Mouse (Mus musculus) E14TG2a.4 (cell line): ENCODE data around the gene Ankrd33.
"Not testable (repeated sequence)": the region's sequence is repeated elsewhere in the genome, so short reads cannot be mapped to it uniquely, and the experiment has no call there.

Experiments
- H3K27me3 ChIP-seq: 2 replicates; pipeline ENCODE4 v1.6.1; 2014; ENCODE audit warnings: low read length, control low read depth; ENCODE audit not compliant: insufficient read depth
- H3K36me3 ChIP-seq: 2 replicates; pipeline ENCODE4 v1.6.1; 2014; ENCODE audit warnings: low read length, control low read depth; ENCODE audit not compliant: insufficient read depth
- H3K4me1 ChIP-seq: replicated peaks from 2 replicates; pipeline ENCODE4 v1.6.1; 2014; ENCODE audit warnings: low read depth, low read length, control low read depth
- H3K4me3 ChIP-seq: replicated peaks from 2 replicates; pipeline ENCODE4 v1.5.1; 2014; ENCODE audit warnings: mild to moderate bottlenecking, low read length
- H3K9me3 ChIP-seq: 2 replicates; pipeline ENCODE4 v1.6.1; 2014; ENCODE audit warnings: low read length, control low read depth
- CTCF ChIP-seq: conservative IDR thresholded peaks from 2 replicates; pipeline ENCODE4 v1.5.1; 2014; ENCODE audit warnings: low read length
- NANOG ChIP-seq: IDR thresholded peaks from 2 replicates; pipeline ENCODE4 v1.6.1; 2014; ENCODE audit warnings: borderline replicate concordance, low read length, mixed read lengths
- POU5F1 ChIP-seq: IDR thresholded peaks from 2 replicates; pipeline ENCODE4 v1.6.1; 2014; ENCODE audit warnings: low read length, borderline replicate concordance

Ankrd33 gene

GRCm38 (mm10) chr15:101106011-101106410, 9.5 kb upstream of the Ankrd33 start:
- no peak for TF ChIP-seq CTCF

GRCm38 (mm10) chr15:101107906-101108671, 7.5 kb upstream of the Ankrd33 start:
- peaks cover 26% of the 10 kb centered on the region for H3K9me3 ChIP-seq
- no peak overlapping the region for H3K4me3 ChIP-seq
- TF ChIP-seq POU5F1 (no peak), CTCF (no peak), NANOG (no peak)
- H3K4me1 ChIP-seq: peaks cover 30% of the 10 kb centered on the region
- no peaks in the 10 kb centered on the region for H3K36me3 ChIP-seq
- no peaks in the 10 kb centered on the region for H3K27me3 ChIP-seq

More at GRCm38 (mm10) chr15:101106011-101106410, 9.5 kb upstream of the Ankrd33 start:
- Histone ChIP-seq H3K27me3 (no peaks in the 10 kb centered on the region), H3K4me3 (no peak overlapping the region), H3K36me3 (no peaks in the 10 kb centered on the region), H3K9me3 (peaks cover 26% of the 10 kb centered on the region), H3K4me1 (peaks cover 42% of the 10 kb centered on the region)

- Histone ChIP-seq H3K4me3 (no peak overlapping the region), H3K4me1 (peaks cover 8% of the 10 kb centered on the region), H3K9me3 (peaks cover 17% of the 10 kb centered on the region), H3K36me3 (no peaks in the 10 kb centered on the region), H3K27me3 (no peaks in the 10 kb centered on the region; the same call in 1 of the 2 replicates)
- TF ChIP-seq NANOG (no peak), POU5F1 (no peak), CTCF (no peak)
These were observed 2.4 kb upstream of the Ankrd33 start for GRCm38 (mm10) chr15:101113176-101113575.

GRCm38 (mm10) chr15:101113778-101114177, 1.8 kb upstream of the Ankrd33 start:
- H3K36me3 ChIP-seq, H3K4me3 ChIP-seq, H3K27me3 ChIP-seq: not testable (repeated sequence)
- peak; percentile 21; the same call in 1 of the 2 replicates for TF ChIP-seq CTCF
- H3K9me3 ChIP-seq: peaks cover 11% of the 10 kb centered on the region; the same call in 1 of the 2 replicates
- peaks cover 12% of the 10 kb centered on the region for H3K4me1 ChIP-seq

GRCm38 (mm10) chr15:101118399-101119125, 3.0 kb downstream of the Ankrd33 start:
- Histone ChIP-seq H3K4me1 (peaks cover 36% of the 10 kb centered on the region), H3K9me3 (peaks cover 4% of the 10 kb centered on the region; the same call in 1 of the 2 replicates), H3K36me3 (no peaks in the 10 kb centered on the region), H3K27me3 (peaks cover 14% of the 10 kb centered on the region), H3K4me3 (peak overlapping the region; percentile 48)
- TF ChIP-seq CTCF (peak; percentile 60), NANOG (no peak)

- peaks cover 7% of the 10 kb centered on the region for H3K9me3 ChIP-seq
- H3K36me3 ChIP-seq: no peaks in the 10 kb centered on the region
- no peak for TF ChIP-seq CTCF
- TF ChIP-seq POU5F1: no peak
- no peak for TF ChIP-seq NANOG
- no peak overlapping the region for H3K4me3 ChIP-seq
- H3K27me3 ChIP-seq: peaks cover 35% of the 10 kb centered on the region
- peaks cover 45% of the 10 kb centered on the region for H3K4me1 ChIP-seq
These were observed 6.1 kb downstream of the Ankrd33 start for GRCm38 (mm10) chr15:101121411-101122289.

- Histone ChIP-seq H3K4me1 (peaks cover 51% of the 10 kb centered on the region), H3K9me3 (peaks cover 7% of the 10 kb centered on the region), H3K36me3 (no peaks in the 10 kb centered on the region), H3K4me3 (no peak overlapping the region), H3K27me3 (peaks cover 41% of the 10 kb centered on the region)
- no peak for TF ChIP-seq NANOG
- peak; percentile 10; the same call in 1 of the 2 replicates for TF ChIP-seq CTCF
- TF ChIP-seq POU5F1: no peak
These were observed 6.7 kb downstream of the Ankrd33 start for GRCm38 (mm10) chr15:101122290-101122589.

- peaks cover 60% of the 10 kb centered on the region for H3K4me1 ChIP-seq
- no peaks in the 10 kb centered on the region for H3K36me3 ChIP-seq
- H3K27me3 ChIP-seq: peaks cover 50% of the 10 kb centered on the region
- H3K9me3 ChIP-seq: peaks cover 7% of the 10 kb centered on the region
- H3K4me3 ChIP-seq: 0 out of 2 replicates have a peak overlapping the region, but pooled peaks have one; percentile 14
- TF ChIP-seq POU5F1 (no peak), NANOG (no peak), CTCF (no peak)
These were observed 7.6 kb downstream of the Ankrd33 start for GRCm38 (mm10) chr15:101123202-101123601.
